Mouse (Mus musculus) megakaryocyte, embryonic 14.5 days (primary cell): ENCODE measurements around the gene Yipf1.

Source experiments
- FLI1 ChIP-seq: IDR thresholded peaks from 2 replicates; pipeline ENCODE4 v1.6.1; 2012; ENCODE audit warnings: low read length, inconsistent platforms, mixed read lengths
- GATA1 ChIP-seq: IDR thresholded peaks from 3 replicates; pipeline ENCODE4 v1.6.1; 2012; ENCODE audit warnings: mixed read lengths, low read length, inconsistent platforms, borderline replicate concordance

DNA sequence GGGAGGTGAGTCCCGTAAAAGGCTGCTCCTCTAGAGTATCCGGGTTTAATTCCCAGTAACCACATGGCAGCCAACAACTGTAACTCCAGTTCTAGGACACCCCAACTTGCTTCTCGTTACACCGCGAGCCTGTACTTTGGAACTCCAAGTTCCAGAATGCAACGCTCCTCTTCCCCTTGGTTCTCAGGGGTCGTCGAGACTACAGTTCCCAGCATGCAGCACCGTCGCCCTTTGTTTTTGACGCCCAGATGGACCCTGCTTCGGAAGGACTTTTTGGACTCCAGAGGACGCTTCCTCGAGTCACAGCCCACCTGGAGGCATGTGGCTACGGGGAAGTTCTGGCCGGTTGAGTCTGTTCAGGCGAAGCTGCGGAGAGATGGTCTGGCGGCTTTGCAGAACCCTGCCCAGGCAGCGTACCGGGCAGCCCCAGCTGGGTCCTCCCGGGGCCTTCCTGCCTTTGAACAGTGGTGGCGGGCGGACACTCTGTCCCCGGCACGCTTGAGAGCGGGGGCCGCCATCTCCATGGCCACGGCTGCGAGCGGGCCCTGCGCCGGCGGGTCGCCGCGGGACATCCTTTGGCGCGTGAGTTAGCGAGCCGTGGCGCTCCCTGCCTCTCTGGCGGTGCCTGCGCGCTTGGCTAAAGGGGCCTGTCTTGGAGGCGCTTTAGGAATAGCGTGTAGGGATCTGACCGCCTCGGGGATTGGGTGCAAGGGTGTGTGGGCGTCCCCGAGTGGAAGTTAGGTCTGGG, 53.6 kb downstream of the Yipf1 start, which contains the start of gene Ndc1:
- TF ChIP-seq GATA1 (no peak), FLI1 (0 out of 2 replicates have a peak, but pooled peaks have one; percentile 10)
